Mouse (Mus musculus): ENCODE measurements around the gene Krt79.

Gene Krt79

GRCm38 (mm10) chr15:101929666-101930065 is 10.5 kb downstream of the Krt79 start:
- DNase-seq = no peak

DNA sequence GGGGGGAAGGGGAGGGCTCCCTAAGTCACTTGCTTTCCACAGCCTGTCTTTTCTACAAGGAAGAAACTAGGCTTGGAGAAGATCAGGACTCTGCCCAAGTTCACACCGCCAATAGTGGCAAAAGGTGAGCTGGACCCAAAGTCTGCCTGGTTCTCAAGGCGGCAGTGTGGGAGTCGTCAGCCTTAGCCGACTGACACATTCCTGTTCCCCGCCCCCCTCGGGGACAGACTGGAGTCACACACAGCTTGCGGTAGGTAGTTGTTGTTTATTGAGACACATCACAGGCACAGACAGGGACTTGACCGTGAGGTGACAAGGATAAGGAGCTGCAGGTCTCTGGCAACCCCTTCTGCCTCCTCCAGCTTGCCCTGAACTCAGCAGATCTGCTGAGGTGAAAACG is 11.0 kb downstream of the Krt79 start:
- DNase-seq = no peak

DNA sequence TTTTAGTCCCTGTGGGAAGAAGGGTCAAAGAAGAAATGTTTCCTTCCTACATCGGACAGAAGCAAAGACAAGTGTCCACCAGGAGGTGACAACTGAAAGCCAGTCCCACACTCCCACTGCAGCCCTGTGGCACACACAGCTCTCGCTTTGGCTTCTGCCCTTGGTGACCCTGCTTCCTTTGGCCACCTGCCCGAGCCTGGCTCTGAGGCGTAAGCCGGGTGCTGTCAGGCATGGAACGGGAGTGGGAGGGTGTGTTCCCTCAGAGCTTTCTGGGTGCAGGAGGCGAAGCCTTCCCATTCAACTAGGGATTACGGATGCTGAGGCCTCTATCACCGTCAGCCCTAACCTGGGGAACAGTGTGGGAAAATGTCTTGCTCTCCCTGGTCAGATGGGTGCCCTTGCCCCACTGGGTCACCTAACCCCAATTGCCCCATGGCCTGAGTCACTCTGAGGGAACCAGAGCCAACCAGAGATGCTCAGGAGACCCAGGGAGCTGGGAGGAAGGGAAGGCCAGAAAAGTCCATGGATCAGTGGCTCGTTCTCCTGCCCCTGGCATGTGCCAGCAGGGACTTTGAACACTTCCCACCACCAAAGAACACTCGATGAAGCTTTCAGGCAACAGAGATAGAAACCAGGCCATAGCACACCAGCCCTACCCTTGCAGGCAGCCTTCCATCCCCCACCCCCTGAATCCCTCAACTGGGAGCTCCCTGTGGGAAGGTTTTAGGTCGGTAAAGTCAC is 12.6 kb downstream of the Krt79 start:
- no peak for DNase-seq

GRCm38 (mm10) chr15:101925041-101925440 is 15.1 kb downstream of the Krt79 start:
- DNase-seq = no peak

GRCm38 (mm10) chr15:101924635-101925034 is 15.5 kb downstream of the Krt79 start, which contains the start of gene Krt4:
TSS of gene Krt4 (minus strand) at chr15:101924735.
- DNase-seq = no peak

GRCm38 (mm10) chr15:101922296-101922695 is 17.8 kb downstream of the Krt79 start:
- no peak for DNase-seq

GRCm38 (mm10) chr15:101916072-101916471 is 24.1 kb downstream of the Krt79 start:
- DNase-seq = no peak

- DNase-seq = no peak
Observed at GRCm38 (mm10) chr15:101904849-101905248, 35.3 kb downstream of the Krt79 start.

GRCm38 (mm10) chr15:101902171-101903149 is 37.7 kb downstream of the Krt79 start:
- no peak for DNase-seq

- DNase-seq = no peak
Observed at GRCm38 (mm10) chr15:101895216-101895615, 44.9 kb downstream of the Krt79 start.

GRCm38 (mm10) chr15:101892820-101893219 is 47.3 kb downstream of the Krt79 start, which contains the start of gene Krt76:
TSS of gene Krt76 (minus strand) at chr15:101892920.
- no peak for DNase-seq

GRCm38 (mm10) chr15:101879776-101880175 is 60.3 kb downstream of the Krt79 start:
- no peak for DNase-seq

Data from cerebellum, postnatal 36 days (tissue).